Mouse (Mus musculus) hindbrain, embryonic 11.5 days (tissue): Measurements from ENCODE around the gene Rere. TPM values are rescaled to one million over a fixed set of nuclear protein-coding genes. Genes with fewer than 3 reads are reported as not detected.
A peak's percentile ranks its signal among the peaks of the same experiment; 100 is the strongest.

Experiments
- ATAC-seq: fragments of 200-750 bp; cut with Nextera tagmentation; 2 replicates; pipeline ENCODE4 v1.8.0; 2017; ENCODE audit warnings: mild to moderate bottlenecking, moderate TSS enrichment, moderate library complexity; ENCODE audit not compliant: low FRiP score
- DNase-seq: peaks from one replicate; pipeline ENCODE4 v3.0.0-alpha.2; 2015; ENCODE audit warnings: low spot score
- H3K27ac ChIP-seq: fragments of 300-500 bp; sonication (generic); 2 replicates; pipeline ENCODE4 v1.5.1; 2014; ENCODE audit warnings: mild to moderate bottlenecking, low read depth, low read length
- H3K27me3 ChIP-seq: fragments of 300-500 bp; sonication (generic); 2 replicates; pipeline ENCODE4 v1.6.1; 2014; ENCODE audit warnings: mild to moderate bottlenecking, low read length, moderate library complexity, mixed read lengths; ENCODE audit not compliant: control insufficient read depth, insufficient read depth
- H3K36me3 ChIP-seq: fragments of 300-500 bp; sonication (generic); 2 replicates; pipeline ENCODE4 v1.6.1; 2014; ENCODE audit warnings: mild to moderate bottlenecking, low read length, moderate library complexity, mixed read lengths; ENCODE audit not compliant: control insufficient read depth, insufficient read depth
- H3K4me1 ChIP-seq: fragments of 300-500 bp; sonication (generic); replicated peaks from 2 replicates; pipeline ENCODE4 v1.6.1; 2014; ENCODE audit warnings: low read length, mixed read lengths; ENCODE audit not compliant: control insufficient read depth, insufficient read depth
- H3K4me2 ChIP-seq: fragments of 300-500 bp; sonication (generic); replicated peaks from 2 replicates; pipeline ENCODE4 v1.6.1; 2014; ENCODE audit warnings: mild to moderate bottlenecking, low read depth, low read length
- H3K4me3 ChIP-seq: fragments of 300-500 bp; sonication (generic); 2 replicates; pipeline ENCODE4 v1.5.1; 2014; ENCODE audit warnings: low read depth, low read length
- H3K9ac ChIP-seq: fragments of 300-500 bp; sonication (generic); 2 replicates; pipeline ENCODE4 v1.6.1; 2014; ENCODE audit warnings: low read depth, low read length
- H3K9me3 ChIP-seq: fragments of 300-500 bp; sonication (generic); 2 replicates; pipeline ENCODE4 v1.6.1; 2016; ENCODE audit warnings: low read length; ENCODE audit not compliant: control insufficient read depth
- WGBS: fragments of 180-500 bp; shearing (Covaris S2); extraction: QIAGEN DNeasy Blood & Tissue Kit; methylation state at CpG from one replicate; pipeline ENCODE4 v1.1.7; 2014; 5-methylcytosine and 5-hydroxymethylcytosine counted together
- polyA plus RNA-seq: library from polyadenylated mRNA; unstranded; fragments of >200 nt; fragmentation: Nextera tagmentation; extraction: Ambion mirVana; gene quantifications from 2 replicates; pipeline ENCODE4 v1.2.1, GENCODE M21; 2014

Rere gene
- polyA plus RNA-seq, 1 experiment from 2014 or later = 50.0 TPM

GRCm38 (mm10) chr4:150517381-150517780 is 235.9 kb downstream of the Rere start:
- H3K27ac ChIP-seq = peak overlapping the region; percentile 42; the same call in 1 of the 2 replicates
- H3K9ac ChIP-seq = no peak overlapping the region
- no peak overlapping the region for H3K4me3 ChIP-seq
- no peaks in the 10 kb centered on the region for H3K36me3 ChIP-seq
- H3K27me3 ChIP-seq = no peaks in the 10 kb centered on the region
- H3K4me1 ChIP-seq = no peaks in the 10 kb centered on the region
- DNase-seq = no peak
- no peaks in the 10 kb centered on the region for H3K9me3 ChIP-seq
- no peak for ATAC-seq
- H3K4me2 ChIP-seq = no peak overlapping the region
- 59% methylated on average over 4 of the region's 4 CpGs for WGBS

GRCm38 (mm10) chr4:150518826-150519225 is 237.4 kb downstream of the Rere start:
- no peak overlapping the region for H3K4me3 ChIP-seq
- H3K9me3 ChIP-seq = no peaks in the 10 kb centered on the region
- no peak for ATAC-seq
- no peaks in the 10 kb centered on the region for H3K27me3 ChIP-seq
- no peaks in the 10 kb centered on the region for H3K4me1 ChIP-seq
- no peak overlapping the region for H3K27ac ChIP-seq
- no peak overlapping the region for H3K9ac ChIP-seq
- no peak for DNase-seq
- no peaks in the 10 kb centered on the region for H3K36me3 ChIP-seq
- H3K4me2 ChIP-seq = no peak overlapping the region
- WGBS = 90% methylated on average over 5 of the region's 5 CpGs

- Histone ChIP-seq H3K36me3 (no peaks in the 10 kb centered on the region), H3K9ac (no peak overlapping the region), H3K4me3 (no peak overlapping the region), H3K4me2 (no peak overlapping the region), H3K4me1 (no peaks in the 10 kb centered on the region), H3K27ac (no peak overlapping the region), H3K9me3 (no peaks in the 10 kb centered on the region), H3K27me3 (no peaks in the 10 kb centered on the region)
- ATAC-seq (no peak), DNase-seq (no peak)
- WGBS = 96% methylated on average over 1 of the region's 1 CpGs
Measured at GRCm38 (mm10) chr4:150520069-150520468, 238.6 kb downstream of the Rere start.

DNA sequence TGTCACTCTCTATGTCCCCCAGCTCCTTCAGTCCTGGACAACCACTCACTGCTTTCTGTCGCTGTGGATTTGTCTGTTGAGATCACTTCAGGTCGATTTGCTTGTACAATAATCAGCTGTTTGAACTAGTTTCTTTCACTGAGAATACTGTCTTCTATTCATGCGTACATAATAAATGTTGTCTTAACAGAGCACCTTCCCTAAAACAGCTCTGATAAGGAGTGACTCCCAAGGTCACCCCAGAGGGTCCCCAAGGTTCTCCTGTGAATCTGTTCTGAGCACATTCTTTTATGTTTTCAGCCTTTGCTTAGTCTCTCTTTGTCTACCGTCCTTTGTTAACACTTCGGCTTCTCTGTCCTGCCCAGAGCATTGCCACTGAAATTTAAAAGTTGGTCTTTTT is 241.0 kb downstream of the Rere start:
- H3K27ac ChIP-seq = no peak overlapping the region
- H3K4me3 ChIP-seq = no peak overlapping the region
- H3K27me3 ChIP-seq = no peaks in the 10 kb centered on the region
- H3K36me3 ChIP-seq = no peaks in the 10 kb centered on the region
- H3K4me2 ChIP-seq = no peak overlapping the region
- H3K4me1 ChIP-seq = no peaks in the 10 kb centered on the region
- no peak for DNase-seq
- ATAC-seq = no peak
- no peaks in the 10 kb centered on the region for H3K9me3 ChIP-seq
- WGBS = 79% methylated on average over 5 of the region's 5 CpGs
- no peak overlapping the region for H3K9ac ChIP-seq

DNA sequence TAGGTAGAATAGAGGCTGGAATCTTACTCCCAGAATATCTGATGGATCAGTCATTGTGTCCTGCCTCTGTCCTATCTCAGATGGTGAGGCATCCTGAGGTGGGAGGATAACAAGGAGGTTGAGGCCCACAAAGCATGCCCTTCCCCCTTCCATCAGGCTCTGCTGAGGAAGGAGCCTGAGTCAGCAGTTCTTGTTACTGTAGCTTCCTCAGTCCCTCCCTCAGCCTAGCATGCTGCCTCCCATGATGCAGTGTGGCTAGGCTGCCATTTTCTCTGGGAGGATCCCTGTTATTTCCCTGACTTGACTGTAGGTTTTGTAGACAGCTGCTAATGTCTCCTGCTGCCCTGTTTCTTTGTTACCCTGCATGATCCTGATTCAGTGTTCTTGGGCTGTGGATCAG is 241.9 kb downstream of the Rere start:
- no peak overlapping the region for H3K4me2 ChIP-seq
- no peak overlapping the region for H3K4me3 ChIP-seq
- H3K27ac ChIP-seq = no peak overlapping the region
- no peak overlapping the region for H3K9ac ChIP-seq
- no peaks in the 10 kb centered on the region for H3K9me3 ChIP-seq
- H3K4me1 ChIP-seq = no peaks in the 10 kb centered on the region
- H3K27me3 ChIP-seq = no peaks in the 10 kb centered on the region
- ATAC-seq (no peak), DNase-seq (no peak)
- no peaks in the 10 kb centered on the region for H3K36me3 ChIP-seq

- Histone ChIP-seq H3K4me3 (no peak overlapping the region), H3K9me3 (no peaks in the 10 kb centered on the region), H3K4me1 (no peaks in the 10 kb centered on the region), H3K36me3 (no peaks in the 10 kb centered on the region), H3K9ac (no peak overlapping the region), H3K4me2 (no peak overlapping the region), H3K27me3 (no peaks in the 10 kb centered on the region), H3K27ac (no peak overlapping the region)
- DNase-seq (no peak), ATAC-seq (no peak)
- 80% methylated on average over 1 of the region's 1 CpGs for WGBS
Measured at GRCm38 (mm10) chr4:150526269-150526668, 244.8 kb downstream of the Rere start.

DNA sequence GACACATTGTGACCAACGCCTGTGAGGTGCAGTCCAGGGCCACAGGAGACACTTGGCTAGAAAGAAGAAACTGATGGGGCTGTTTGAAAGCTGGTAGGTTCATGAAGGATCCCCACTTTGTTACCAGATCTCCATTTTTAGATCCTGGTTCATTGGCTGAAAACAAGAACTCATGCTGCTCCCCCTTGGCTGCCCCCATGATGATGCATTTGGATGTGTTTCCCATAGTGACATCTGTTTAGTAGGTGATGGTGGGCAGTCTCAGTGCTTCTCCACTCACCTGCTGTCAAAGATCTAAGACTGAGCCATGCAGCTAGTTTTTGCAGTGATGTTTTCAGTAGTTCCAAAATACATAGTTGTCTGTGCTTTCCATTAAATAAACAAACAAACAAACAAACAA is 247.0 kb downstream of the Rere start:
- no peaks in the 10 kb centered on the region for H3K4me1 ChIP-seq
- no peak overlapping the region for H3K9ac ChIP-seq
- ATAC-seq (no peak), DNase-seq (no peak)
- WGBS = 89% methylated on average over 1 of the region's 1 CpGs
- no peaks in the 10 kb centered on the region for H3K9me3 ChIP-seq
- H3K36me3 ChIP-seq = no peaks in the 10 kb centered on the region
- no peaks in the 10 kb centered on the region for H3K27me3 ChIP-seq
- H3K27ac ChIP-seq = no peak overlapping the region
- no peak overlapping the region for H3K4me3 ChIP-seq
- H3K4me2 ChIP-seq = no peak overlapping the region

DNA sequence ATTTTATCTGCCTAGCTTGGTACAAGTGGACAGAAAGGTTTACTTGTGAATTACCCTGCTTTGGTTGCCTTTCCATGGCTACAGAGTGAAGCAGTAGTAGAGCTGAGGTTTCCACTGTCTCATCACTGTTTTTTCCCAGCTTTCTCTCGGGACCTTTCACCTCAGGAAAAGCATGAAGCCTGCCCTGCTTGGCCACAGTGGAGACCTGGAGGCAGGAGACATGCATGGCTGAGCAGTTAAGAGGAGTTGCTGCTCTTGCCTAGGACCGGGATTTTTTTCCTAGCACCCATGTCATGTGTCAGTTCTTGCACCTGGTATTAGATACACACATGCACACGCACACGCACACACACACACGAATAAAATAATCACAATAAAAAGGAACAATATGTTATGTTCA is 247.4 kb downstream of the Rere start:
- Histone ChIP-seq H3K9ac (no peak overlapping the region), H3K27me3 (no peaks in the 10 kb centered on the region), H3K27ac (no peak overlapping the region), H3K4me3 (no peak overlapping the region), H3K9me3 (no peaks in the 10 kb centered on the region), H3K36me3 (no peaks in the 10 kb centered on the region), H3K4me2 (no peak overlapping the region), H3K4me1 (no peaks in the 10 kb centered on the region)
- 93% methylated on average over 5 of the region's 5 CpGs for WGBS
- DNase-seq (no peak), ATAC-seq (no peak)

- no peaks in the 10 kb centered on the region for H3K27me3 ChIP-seq
- no peak overlapping the region for H3K4me2 ChIP-seq
- no peaks in the 10 kb centered on the region for H3K4me1 ChIP-seq
- peaks cover 3% of the 10 kb centered on the region; the same call in 1 of the 2 replicates for H3K36me3 ChIP-seq
- DNase-seq = no peak
- no peak overlapping the region for H3K9ac ChIP-seq
- H3K4me3 ChIP-seq = no peak overlapping the region
- H3K27ac ChIP-seq = no peak overlapping the region; the same call in 1 of the 2 replicates
- 83% methylated on average over 7 of the region's 7 CpGs for WGBS
- ATAC-seq = no peak
- H3K9me3 ChIP-seq = no peaks in the 10 kb centered on the region
Measured at GRCm38 (mm10) chr4:150531869-150532268, 250.4 kb downstream of the Rere start.
